In genomic region chr5:20968963-20969362, GRCm38 (mm10) we compare ENCODE assay signal across 9 mouse cellular contexts. TPM values are rescaled to one million over a fixed set of nuclear protein-coding genes. Genes with fewer than 3 reads are reported as not detected.
DNase-seq lines count a peak whose midpoint lies in the region; ATAC-seq and TF ChIP-seq lines count a peak whose summit lies in the region.
"Had no signal": no experiment of that assay in that cellular context is flagged by ENCODE, and none has a peak within 500 bp of the region (broad histone marks: within the 10 kb centered on the region; RNA-seq: fewer than 3 reads in every experiment).

No protein-coding gene starts in this region.

- peak; percentile 37 for DNase-seq in cerebellum, adult 11 months
- no peak for DNase-seq in cerebellum, adult 11-12 months
- DNase-seq in 3T3-L1 (ENCODE audit: low read depth, low spot score) (peak; percentile 60), adipocyte (ENCODE audit: low spot score) (peak; percentile 56)
- peak; percentile 44 for DNase-seq in embryonic facial prominence, embryonic 10.5 days (ENCODE audit: low spot score)
- peak; percentile 62 for DNase-seq in lung, postnatal 0 days (ENCODE audit: low spot score)
- peak; percentile 50 to 75 for DNase-seq in spleen, adult 2 months (ENCODE audit: low read depth in 1 of 2, low spot score in 2 of 2)

- peak; percentile 64 for TF ChIP-seq CTCF in lung, postnatal 0 days (IDR thresholded peaks at IDR 0.05)
- peak; percentile 59; the same call in 1 of the 2 replicates for TF ChIP-seq CTCF in spleen, adult 2 months (IDR thresholded peaks at IDR 0.05; ENCODE audit: extremely low read depth, insufficient read depth, insufficient read length, insufficient replicate concordance)

- H3K4me3 ChIP-seq in embryonic facial prominence, embryonic 10.5 days = no peak overlapping the region
- H3K4me3 ChIP-seq in kidney, embryonic 16.5 days (ENCODE audit: low read length) = no peak overlapping the region
- H3K4me3 ChIP-seq in lung, postnatal 0 days (ENCODE audit: low read depth, low read length) = no peak overlapping the region
- no peak overlapping the region for H3K4me3 ChIP-seq in spleen, adult 2 months (ENCODE audit: extremely low read depth, insufficient read depth, insufficient read length)
- H3K4me3 ChIP-seq: heart, embryonic 15.5 days had no signal

- no peaks in the 10 kb centered on the region for H3K9me3 ChIP-seq in embryonic facial prominence, embryonic 10.5 days
- no peaks in the 10 kb centered on the region for H3K9me3 ChIP-seq in kidney, embryonic 16.5 days (ENCODE audit: low read length)
- H3K9me3 ChIP-seq in lung, postnatal 0 days (ENCODE audit: low read length) = no peaks in the 10 kb centered on the region
- H3K9me3 ChIP-seq: heart, embryonic 15.5 days had no signal

- no peak for TF ChIP-seq POLR2A in spleen, adult 2 months (IDR thresholded peaks at IDR 0.05; ENCODE audit: low read depth, low read length)

- peaks cover 14% of the 10 kb centered on the region for H3K4me1 ChIP-seq in embryonic facial prominence, embryonic 10.5 days
- H3K4me1 ChIP-seq in kidney, embryonic 16.5 days (ENCODE audit: insufficient read depth, low read length) = no peaks in the 10 kb centered on the region
- H3K4me1 ChIP-seq in lung, postnatal 0 days (ENCODE audit: insufficient read depth, low read depth, low read length) = no peaks in the 10 kb centered on the region
- peaks cover 7% of the 10 kb centered on the region; the same call in 1 of the 2 replicates for H3K4me1 ChIP-seq in spleen, adult 2 months (ENCODE audit: control insufficient read depth, insufficient read depth, insufficient read length)

- no peaks in the 10 kb centered on the region for H3K36me3 ChIP-seq in embryonic facial prominence, embryonic 10.5 days (replicated peaks)
- no peaks in the 10 kb centered on the region for H3K36me3 ChIP-seq in kidney, embryonic 16.5 days (ENCODE audit: insufficient read depth, low read length)
- no peaks in the 10 kb centered on the region for H3K36me3 ChIP-seq in lung, postnatal 0 days (ENCODE audit: insufficient read depth, low read length)
- no peaks in the 10 kb centered on the region for H3K36me3 ChIP-seq in spleen, adult 2 months (ENCODE audit: control insufficient read depth, insufficient read depth, low read length)
- H3K36me3 ChIP-seq: heart, embryonic 15.5 days had no signal

- ATAC-seq in kidney, embryonic 16.5 days (ENCODE audit: low FRiP score, low TSS enrichment) = peak; percentile 50; the same call in 1 of the 2 replicates
- ATAC-seq in lung, postnatal 0 days = no peak

- H3K27ac ChIP-seq in embryonic facial prominence, embryonic 10.5 days (replicated peaks) = no peak overlapping the region
- no peak overlapping the region for H3K27ac ChIP-seq in kidney, embryonic 16.5 days (ENCODE audit: low read length)
- H3K27ac ChIP-seq in lung, postnatal 0 days (ENCODE audit: low read length) = no peak overlapping the region
- no peak overlapping the region for H3K27ac ChIP-seq in spleen, adult 2 months (ENCODE audit: insufficient read depth, low read length)

- 67% methylated on average over 9 of the region's 9 CpGs for WGBS in embryonic facial prominence, embryonic 10.5 days
- WGBS in kidney, embryonic 16.5 days = 63% methylated on average over 9 of the region's 9 CpGs
- WGBS in lung, postnatal 0 days = 56% methylated on average over 9 of the region's 9 CpGs
- 52% methylated on average over 9 of the region's 9 CpGs for WGBS in spleen, adult 2 months

- H3K27me3 ChIP-seq in embryonic facial prominence, embryonic 10.5 days (replicated peaks; ENCODE audit: low read depth, poor library complexity, severe bottlenecking) = no peaks in the 10 kb centered on the region
- no peaks in the 10 kb centered on the region for H3K27me3 ChIP-seq in kidney, embryonic 16.5 days (ENCODE audit: insufficient read depth, low read length)
- no peaks in the 10 kb centered on the region for H3K27me3 ChIP-seq in lung, postnatal 0 days (replicated peaks; ENCODE audit: insufficient read depth, low read length)
- no peaks in the 10 kb centered on the region for H3K27me3 ChIP-seq in spleen, adult 2 months (ENCODE audit: control insufficient read depth, insufficient read depth, low read length)
- H3K27me3 ChIP-seq: heart, embryonic 15.5 days had no signal

- H3K4me2 ChIP-seq in kidney, embryonic 16.5 days (replicated peaks; ENCODE audit: low read depth, low read length) = no peak overlapping the region
- H3K4me2 ChIP-seq in lung, postnatal 0 days (replicated peaks; ENCODE audit: low read depth, low read length) = no peak overlapping the region
- H3K4me2 ChIP-seq: heart, embryonic 15.5 days had no signal

- no peak overlapping the region for H3K9ac ChIP-seq in kidney, embryonic 16.5 days (replicated peaks; ENCODE audit: low read length)
- no peak overlapping the region for H3K9ac ChIP-seq in lung, postnatal 0 days (replicated peaks; ENCODE audit: low read depth)
- H3K9ac ChIP-seq: heart, embryonic 15.5 days had no signal

- no peak for TF ChIP-seq EP300 in lung, postnatal 0 days (IDR thresholded peaks at IDR 0.05)

RNA-seq across cellular contexts. Expression of gene Rsbn1l, which starts 12.8 kb away (rescaled TPM):
- polyA plus RNA-seq in embryonic facial prominence, embryonic 10.5 days (2016; fragmentation: Nextera tagmentation; extraction: Ambion mirVana) = 4.7 and 5.0 TPM in 2 replicates
- 4.5 and 5.6 TPM in 2 replicates for polyA plus RNA-seq in kidney, embryonic 16.5 days (2015; fragmentation: Nextera tagmentation; extraction: Ambion mirVana)
- 6.6 and 6.8 TPM in 2 replicates for polyA plus RNA-seq in lung, postnatal 0 days (2015; fragmentation: Nextera tagmentation; extraction: Ambion mirVana)
- 6.1 and 7.4 TPM in 2 replicates for polyA plus RNA-seq in spleen, adult 2 months (2012; rRNA removed)
